Mouse (Mus musculus) adrenal gland, postnatal 36 days (tissue): ENCODE measurements around the gene Adamts8. TPM values are rescaled to one million over a fixed set of nuclear protein-coding genes. Genes with fewer than 3 reads are reported as not detected.

Experiments
- DNase-seq, 2 experiments: peaks; one replicate each; pipeline ENCODE4 v3.0.0; 2021; ENCODE audit warnings: mixed read lengths in 1 of 2
- total RNA-seq, 2 experiments: library from RNA; stranded (reverse); gene quantifications; 2 replicates each; pipeline ENCODE4 v1.2.3; 2021

Adamts8 gene
- total RNA-seq, 2 experiments from 2014 or later = 0.07 to 0.49 TPM

GRCm38 (mm10) chr9:30985782-30986181, 43.4 kb downstream of the Adamts8 start:
- DNase-seq = no peak

- DNase-seq = no peak
Observed at GRCm38 (mm10) chr9:30993106-30993505, 50.7 kb downstream of the Adamts8 start.

GRCm38 (mm10) chr9:30996590-30997562, 54.5 kb downstream of the Adamts8 start:
- DNase-seq = no peak

- no peak for DNase-seq
Observed at GRCm38 (mm10) chr9:31000641-31001040, 58.3 kb downstream of the Adamts8 start.

- DNase-seq = no peak
Observed at GRCm38 (mm10) chr9:31002528-31002927, 60.2 kb downstream of the Adamts8 start.

- no peak for DNase-seq
Observed at GRCm38 (mm10) chr9:31009334-31009733, 67.0 kb downstream of the Adamts8 start.

GRCm38 (mm10) chr9:31010040-31010439, 67.7 kb downstream of the Adamts8 start:
- no peak for DNase-seq

GRCm38 (mm10) chr9:31010749-31011148, 68.4 kb downstream of the Adamts8 start:
- DNase-seq = no peak

- no peak for DNase-seq
Observed at GRCm38 (mm10) chr9:31011533-31011932, 69.2 kb downstream of the Adamts8 start.

GRCm38 (mm10) chr9:31012674-31013073, 70.3 kb downstream of the Adamts8 start:
- no peak for DNase-seq

- no peak for DNase-seq
Observed at GRCm38 (mm10) chr9:31013415-31013814, 71.1 kb downstream of the Adamts8 start.

Other genes starting within 250 kb of the Adamts8 start
- 1 to 10 TPM; 4.3 to 8.8 TPM for gene Adamts15, start 20.1 kb upstream of the Adamts8 start, total RNA-seq
- gene Zbtb44, start 88.1 kb downstream of the Adamts8 start, total RNA-seq = 10 to 100 TPM; 37.1 to 56.3 TPM
- under 1 TPM; 0.43 to 0.99 TPM for gene St14, start 189.3 kb downstream of the Adamts8 start, total RNA-seq